Mouse (Mus musculus) monocyte, adult 2 months (primary cell): ENCODE data around the gene Naa10.

Experiments used
- DNase-seq, 2 experiments: peaks; one replicate each; pipeline ENCODE4 v3.0.0; 2022; ENCODE audit warnings: low spot score in 2 of 2, low read depth in 1 of 2

The Naa10 gene

GRCm38 (mm10) chrX:73916945-73917344, 4.8 kb downstream of the Naa10 start:
- no peak for DNase-seq

DNA sequence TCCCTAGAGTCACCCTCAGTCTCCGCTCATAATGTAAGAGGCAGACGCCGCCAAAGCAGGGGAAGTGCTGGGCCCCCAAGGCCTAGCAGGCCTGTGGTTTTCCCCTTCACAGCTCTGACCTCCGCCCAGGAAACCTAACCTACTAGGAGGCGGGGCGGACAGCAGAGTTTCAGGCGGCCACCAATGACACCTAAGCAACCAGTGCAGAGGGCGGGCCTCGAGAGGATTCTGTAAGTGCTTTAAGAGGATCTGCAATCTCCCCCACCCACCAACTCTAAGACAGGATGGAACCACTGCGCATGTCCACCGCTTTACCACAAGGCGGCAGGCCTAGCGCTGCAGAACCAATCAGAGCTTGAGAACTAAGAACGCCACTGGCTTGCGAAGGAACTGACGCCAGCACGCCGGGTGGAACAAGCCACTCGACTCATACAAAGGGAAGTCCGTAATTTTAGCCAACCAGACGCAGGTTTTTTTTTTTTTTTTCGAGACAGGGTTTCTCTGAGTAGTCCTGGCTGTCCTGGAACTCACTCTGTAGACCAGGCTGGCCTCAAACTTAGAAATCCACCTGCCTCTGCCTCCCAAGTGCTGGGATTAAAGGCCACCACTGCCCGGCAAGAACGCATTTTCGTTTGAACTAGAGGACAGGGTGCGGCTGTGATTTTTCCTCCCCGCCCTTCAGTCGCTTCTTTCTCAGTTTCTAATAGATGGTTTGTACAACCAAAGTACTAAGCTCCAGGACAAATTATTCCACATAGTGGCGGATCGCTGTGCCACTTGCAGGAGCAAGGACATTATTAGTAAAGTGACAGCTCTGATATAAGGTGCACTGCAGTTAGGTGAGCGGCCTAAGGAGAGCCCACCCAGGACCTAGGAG, 6.7 kb downstream of the Naa10 start:
- peak; percentile 74 to 87 for DNase-seq

DNA sequence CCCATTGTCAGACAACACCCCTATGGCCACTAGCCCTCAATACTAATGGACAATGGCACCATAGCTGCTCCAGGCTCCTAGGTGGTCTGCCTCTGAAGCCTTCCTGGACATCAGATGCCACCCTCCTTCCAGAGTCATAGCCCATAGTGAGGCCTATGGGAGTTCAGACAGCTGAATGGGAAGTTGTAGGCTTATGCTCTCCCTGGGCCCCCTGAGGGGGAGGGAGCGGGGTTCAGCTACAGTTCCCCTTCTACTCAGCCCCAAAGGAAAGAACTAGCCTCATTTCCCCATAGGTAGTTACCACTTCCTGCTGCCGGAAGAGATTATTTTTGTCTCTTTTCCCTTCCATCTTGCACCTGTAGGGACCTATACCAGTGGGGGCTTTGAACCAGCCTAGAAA, 10.2 kb downstream of the Naa10 start:
- peak; percentile 19 to 34 for DNase-seq

DNA sequence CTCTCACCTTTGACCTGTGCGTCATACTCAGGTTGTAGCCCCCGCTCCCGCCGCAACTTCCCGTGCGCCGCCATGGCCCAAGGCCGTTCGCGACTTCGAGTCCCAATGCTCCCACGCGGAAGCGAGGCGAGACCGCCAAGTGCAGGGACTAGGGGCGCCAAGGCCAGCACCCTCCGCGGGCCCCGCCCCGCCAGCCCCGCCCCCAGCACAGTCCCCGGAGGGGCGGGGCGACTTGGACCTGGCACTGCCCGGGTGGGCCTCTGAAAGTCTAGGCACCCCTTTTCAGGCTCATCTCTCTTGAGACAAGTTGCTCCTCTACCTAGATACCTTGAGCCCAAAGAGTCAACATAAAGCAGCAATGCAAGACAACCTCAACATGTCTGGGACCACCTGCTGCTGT, 10.6 kb downstream of the Naa10 start:
- DNase-seq = peak in 1 of 2 experiments; percentile 13

DNA sequence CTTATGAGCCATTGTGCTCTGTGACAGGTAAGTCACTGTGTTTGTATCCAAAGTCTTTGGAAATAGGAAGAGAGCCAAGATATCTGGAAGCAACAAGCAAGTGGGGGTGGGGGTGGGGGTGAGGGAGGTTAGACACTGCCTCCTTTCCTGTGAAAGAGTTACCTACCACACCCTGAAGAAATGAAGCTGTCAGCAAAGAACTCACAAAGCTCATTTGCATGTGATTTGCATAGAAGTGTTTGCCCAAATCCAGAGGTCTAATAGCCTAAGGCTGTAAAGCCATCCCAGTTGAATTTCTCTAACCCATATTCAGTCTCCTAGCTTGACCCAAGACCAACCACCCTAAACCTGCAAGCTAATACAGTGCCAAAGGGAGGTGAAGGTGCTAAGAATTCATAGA, 11.3 kb downstream of the Naa10 start:
- DNase-seq = no peak

DNA sequence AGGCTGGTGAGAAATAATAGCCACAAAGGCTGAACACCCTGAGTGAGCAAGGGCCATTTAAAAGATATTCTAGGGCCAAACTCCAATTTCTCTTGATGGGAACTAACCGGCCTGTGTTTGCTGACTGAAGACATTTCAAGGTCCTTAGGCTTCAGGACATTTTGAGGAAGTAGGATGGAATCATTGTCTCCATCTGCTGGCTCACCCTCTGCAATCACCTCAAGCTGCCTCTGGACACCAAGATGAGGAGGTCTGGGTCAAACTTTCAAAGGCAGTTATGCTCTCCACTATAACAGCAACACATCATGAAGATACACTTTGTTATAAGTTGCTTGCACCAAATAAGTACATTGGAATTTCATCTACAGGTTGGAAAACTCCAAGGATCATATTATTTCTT, 11.7 kb downstream of the Naa10 start:
- no peak for DNase-seq

- DNase-seq = no peak
Observed at GRCm38 (mm10) chrX:73897959-73898358, 23.8 kb downstream of the Naa10 start.

DNA sequence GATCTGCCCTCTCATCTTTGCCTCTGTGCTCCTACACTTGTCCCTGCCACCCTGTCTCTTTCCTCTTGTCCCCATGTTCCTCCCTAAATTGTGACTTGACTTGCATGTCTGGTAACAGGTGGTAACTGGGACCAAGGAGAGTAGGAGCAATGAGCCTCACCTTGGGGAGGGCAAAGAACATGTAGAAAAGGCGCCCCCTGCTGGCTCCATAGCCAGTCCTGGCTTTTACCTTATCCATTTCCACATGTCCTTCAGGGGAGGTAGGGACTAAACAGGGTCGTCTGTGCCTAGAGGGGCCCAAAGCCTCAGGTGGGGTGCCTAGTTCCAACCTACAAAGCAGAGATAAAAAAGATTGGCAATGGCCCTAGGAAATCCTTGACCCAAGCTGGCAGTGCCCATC, 26.0 kb downstream of the Naa10 start, which contains the start of gene L1cam:
Gene L1cam, minus strand, starts transcription at position 387 of the 400 bp plus-strand sequence.
- no peak for DNase-seq

DNA sequence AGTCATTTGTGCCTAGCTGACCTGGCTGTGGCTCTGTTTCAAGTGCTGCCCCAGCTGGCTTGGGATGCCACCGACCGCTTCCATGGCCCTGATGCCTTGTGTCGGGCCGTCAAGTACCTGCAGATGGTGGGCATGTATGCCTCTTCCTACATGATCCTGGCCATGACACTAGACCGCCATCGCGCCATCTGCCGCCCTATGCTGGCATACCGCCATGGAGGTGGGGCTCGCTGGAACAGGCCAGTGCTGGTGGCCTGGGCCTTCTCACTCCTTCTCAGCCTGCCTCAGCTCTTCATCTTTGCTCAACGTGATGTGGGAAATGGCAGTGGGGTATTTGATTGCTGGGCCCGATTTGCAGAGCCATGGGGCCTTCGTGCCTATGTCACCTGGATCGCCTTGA, 28.9 kb downstream of the Naa10 start:
- DNase-seq = no peak

DNA sequence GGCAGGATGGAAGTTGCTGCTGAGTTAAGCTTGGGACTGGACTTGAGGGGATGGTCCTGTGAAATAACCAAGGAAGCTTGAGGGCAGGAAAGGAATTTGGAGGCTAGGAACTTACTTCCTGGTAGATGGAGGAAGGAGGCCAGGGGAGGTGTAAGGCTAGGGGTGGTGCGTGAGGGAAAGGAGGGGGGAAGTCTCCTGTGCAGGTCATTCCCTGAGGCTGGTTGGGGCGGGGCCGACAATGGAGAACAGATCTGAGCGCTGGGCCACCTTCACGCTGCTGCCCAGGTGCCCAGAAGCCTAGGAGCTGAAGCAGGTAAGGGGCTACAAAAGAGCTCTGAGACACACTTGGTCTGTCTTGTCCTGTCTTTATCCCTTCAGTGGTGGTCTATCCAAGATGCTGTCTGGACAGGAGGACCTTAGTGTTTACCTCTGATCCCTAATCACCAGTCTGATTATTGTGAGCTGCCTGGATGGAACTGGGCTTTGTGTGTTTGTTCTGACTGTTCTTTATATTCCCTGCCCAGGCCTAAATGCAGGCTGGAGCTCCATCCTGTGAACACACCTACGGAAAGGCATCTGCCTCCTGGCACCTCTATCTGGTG, 30.1 kb downstream of the Naa10 start, which contains the start of gene Avpr2:
Gene Avpr2, plus strand, starts transcription at position 552 of the 602 bp plus-strand sequence.
- DNase-seq = no peak

DNA sequence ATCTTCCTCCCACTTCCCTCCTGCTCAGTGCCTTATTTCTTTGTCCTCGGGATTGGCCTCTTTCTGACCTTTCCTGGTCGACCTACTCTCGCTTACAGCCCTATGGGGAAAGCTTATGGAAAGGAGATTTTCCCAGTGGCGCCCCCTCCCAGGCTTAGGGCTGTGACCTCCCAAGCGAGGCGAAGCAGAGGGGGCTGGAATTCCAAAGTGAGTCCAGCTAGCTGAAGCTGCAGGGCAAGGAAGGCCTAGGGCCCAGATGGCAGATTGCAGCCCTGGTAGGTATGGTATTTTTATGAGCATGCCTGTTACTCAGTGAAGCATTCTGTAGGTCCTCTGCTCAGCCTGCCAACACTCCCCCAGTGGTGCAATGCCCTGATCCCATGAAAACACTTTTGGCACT, 40.3 kb downstream of the Naa10 start:
- no peak for DNase-seq

DNA sequence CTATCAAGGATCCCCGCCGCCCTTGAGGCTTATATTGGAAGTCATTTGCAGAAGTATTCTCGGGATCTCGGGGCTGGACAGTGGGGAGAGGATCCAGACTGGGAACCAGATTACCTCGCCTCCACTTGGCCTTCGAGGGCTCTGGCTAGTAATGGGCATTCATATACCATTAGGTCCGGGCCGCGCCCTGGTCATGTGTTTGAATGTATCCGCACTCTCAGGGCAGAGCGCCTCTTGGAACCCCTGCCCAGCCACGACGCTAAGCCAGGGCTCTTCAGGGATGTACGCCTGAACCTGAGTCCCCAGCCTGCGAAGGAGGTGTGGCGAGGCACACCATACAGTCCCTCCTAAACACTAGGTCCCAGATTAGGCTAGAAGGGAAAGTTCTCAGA, 40.7 kb downstream of the Naa10 start:
- DNase-seq = no peak

DNA sequence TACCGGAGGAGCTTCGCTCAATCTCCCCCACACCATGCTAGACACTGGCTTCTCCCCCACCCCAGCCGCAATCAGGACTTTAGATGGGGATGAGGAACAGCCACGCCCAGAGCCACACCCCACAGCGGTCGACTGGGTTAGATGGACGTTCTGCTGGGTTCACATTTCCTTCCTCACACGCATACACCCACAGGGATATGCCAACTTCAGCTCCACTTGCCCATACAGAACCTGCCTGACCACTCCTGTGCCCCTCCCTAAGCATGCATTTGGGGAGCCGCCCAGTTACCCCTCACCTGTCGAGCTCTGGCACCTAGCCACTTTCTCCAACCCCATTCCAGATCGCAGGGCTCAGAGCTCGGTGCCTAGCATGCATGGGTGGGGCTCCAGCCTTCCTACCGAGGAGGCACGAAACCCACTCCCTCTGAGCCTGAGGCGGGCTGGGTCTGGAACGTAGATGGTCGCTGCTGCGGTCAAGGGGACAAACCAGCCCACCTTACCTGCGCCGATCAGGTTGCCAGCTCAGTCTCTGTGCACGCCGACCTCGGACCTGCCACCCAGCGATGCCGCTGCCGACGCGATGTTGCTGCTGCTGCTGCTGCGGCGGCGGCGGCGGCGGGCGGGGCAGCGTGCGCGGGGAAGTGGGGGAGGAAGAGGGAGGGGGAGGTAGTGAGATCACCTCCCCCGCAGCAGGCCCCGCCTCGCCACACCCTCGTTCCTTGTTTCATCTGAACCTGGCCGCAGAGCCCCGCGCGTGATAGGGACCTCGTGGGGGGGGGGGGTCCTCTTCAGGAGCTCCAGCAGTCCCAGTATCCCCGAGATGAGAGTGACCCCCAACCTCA, 41.3 kb downstream of the Naa10 start:
- DNase-seq = peak in 1 of 2 experiments; percentile 13

DNA sequence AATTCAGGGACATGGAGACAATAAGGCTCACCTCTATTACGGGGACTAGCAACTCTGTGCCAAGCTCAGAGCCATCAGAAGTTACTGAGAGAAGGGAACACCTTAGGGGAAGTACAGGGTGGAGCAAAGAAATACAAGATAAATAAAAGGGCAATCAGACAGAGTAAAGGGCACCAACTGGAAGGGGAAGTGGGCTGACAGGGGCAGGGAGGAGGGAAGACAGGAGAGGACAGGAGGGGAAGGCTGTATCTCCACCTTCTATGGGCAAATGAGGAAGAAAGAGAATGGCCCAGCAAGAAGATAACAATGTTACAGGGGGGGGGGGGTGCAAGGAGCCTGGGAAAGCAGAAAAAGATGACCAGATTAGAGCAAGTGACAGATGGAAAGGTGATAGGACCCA, 44.7 kb downstream of the Naa10 start:
- DNase-seq = no peak

GRCm38 (mm10) chrX:73875881-73876280, 45.9 kb downstream of the Naa10 start:
- DNase-seq = no peak

DNA sequence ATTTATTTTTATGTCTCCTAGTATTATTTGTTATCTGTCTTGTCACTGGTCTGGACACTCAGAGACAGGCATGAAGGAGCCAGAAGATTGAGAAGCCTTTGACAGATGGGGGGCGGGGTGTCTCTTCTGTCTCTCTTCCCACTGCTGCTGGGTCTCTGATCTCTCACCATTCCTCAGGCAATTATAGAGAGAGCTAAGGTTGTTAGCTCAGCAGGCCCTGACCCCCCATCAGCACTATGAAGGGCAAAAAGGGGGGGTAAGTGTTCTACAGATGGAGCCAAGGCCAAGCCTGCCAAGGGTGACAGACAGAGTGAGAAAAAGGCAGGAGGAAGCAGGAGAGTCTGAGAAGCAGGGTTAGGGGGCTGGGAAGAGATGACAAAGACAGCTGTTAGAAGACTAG, 49.8 kb downstream of the Naa10 start:
- no peak for DNase-seq

DNA sequence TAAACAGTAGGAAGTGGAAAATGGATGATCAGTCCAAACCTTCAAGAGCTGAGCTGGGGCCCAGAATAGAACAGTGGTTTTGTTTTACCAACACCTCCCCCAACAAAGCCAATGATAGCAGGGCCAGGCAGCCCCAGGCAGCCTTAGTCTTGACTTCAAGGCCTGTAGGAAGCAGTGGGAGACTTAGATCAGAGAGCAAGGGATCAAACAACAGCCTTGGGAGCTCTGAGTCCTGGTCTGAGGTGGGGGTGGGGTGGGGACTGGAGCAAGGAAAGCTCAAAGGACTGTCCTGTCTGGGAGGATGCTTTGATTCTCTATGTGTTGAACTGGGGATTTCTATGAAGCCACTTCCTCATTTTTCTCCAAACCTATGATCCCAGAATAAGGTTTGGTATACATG, 50.3 kb downstream of the Naa10 start:
- no peak for DNase-seq

- no peak for DNase-seq
Observed at GRCm38 (mm10) chrX:73869334-73869733, 52.4 kb downstream of the Naa10 start.

GRCm38 (mm10) chrX:73867852-73868251, 53.9 kb downstream of the Naa10 start:
- no peak for DNase-seq

GRCm38 (mm10) chrX:73867256-73867655, 54.5 kb downstream of the Naa10 start:
- no peak for DNase-seq
